Mouse (Mus musculus) embryonic fibroblast, embryonic 13.5 days (primary cell): ENCODE results near the gene Obsl1.

Experiments
- CTCF ChIP-seq: IDR thresholded peaks from 2 replicates; pipeline ENCODE4 v1.5.1; 2011; ENCODE audit warnings: mild to moderate bottlenecking, control low read depth, low read length, moderate library complexity, borderline replicate concordance; ENCODE audit not compliant: insufficient read depth
- POLR2A ChIP-seq: IDR thresholded peaks from 2 replicates; pipeline ENCODE4 v1.6.1; 2011; ENCODE audit warnings: low read depth, mild to moderate bottlenecking, control low read depth, low read length, moderate library complexity

- TF ChIP-seq CTCF (no peak), POLR2A (no peak)
Measured at GRCm38 (mm10) chr1:75544351-75544750, 38.1 kb upstream of the Obsl1 start.
